Mouse (Mus musculus): ENCODE results near the gene Il1rl1. TPM values are rescaled to one million over a fixed set of nuclear protein-coding genes. Genes with fewer than 3 reads are reported as not detected.

Il1rl1 gene
- total and polyA plus RNA-seq, 2 experiments from 2014 or later: 0.12 to 0.19 TPM

- no peak overlapping the region for H3K4me2 ChIP-seq (ENCODE audit: low read depth)
- no peaks in the 10 kb centered on the region for H3K36me3 ChIP-seq (ENCODE audit: insufficient read depth)
- 90% methylated on average over 7 of the region's 7 CpGs for WGBS
- no peaks in the 10 kb centered on the region for H3K9me3 ChIP-seq (ENCODE audit: low read length)
- no peak overlapping the region for H3K4me3 ChIP-seq (ENCODE audit: low read depth, low read length)
- ATAC-seq (no peak), DNase-seq (no peak)
- no peak overlapping the region for H3K27ac ChIP-seq (ENCODE audit: low read depth, low read length)
- TF ChIP-seq CTCF (IDR thresholded peaks at IDR 0.05; ENCODE audit: low read depth): no peak
- no peak overlapping the region for H3K9ac ChIP-seq
- H3K4me1 ChIP-seq (ENCODE audit: insufficient read depth): no peaks in the 10 kb centered on the region
- no peaks in the 10 kb centered on the region for H3K27me3 ChIP-seq (ENCODE audit: insufficient read depth, low read length)
These were observed 36.2 kb upstream of the Il1rl1 start for GRCm38 (mm10) chr1:40393214-40393613.

GRCm38 (mm10) chr1:40399639-40400038 lies 29.7 kb upstream of the Il1rl1 start:
- Histone ChIP-seq H3K4me3 (ENCODE audit: low read depth, low read length) (no peak overlapping the region), H3K27me3 (ENCODE audit: insufficient read depth, low read length) (no peaks in the 10 kb centered on the region), H3K4me2 (ENCODE audit: low read depth) (no peak overlapping the region), H3K4me1 (ENCODE audit: insufficient read depth) (no peaks in the 10 kb centered on the region), H3K9me3 (ENCODE audit: low read length) (no peaks in the 10 kb centered on the region), H3K36me3 (ENCODE audit: insufficient read depth) (no peaks in the 10 kb centered on the region), H3K27ac (ENCODE audit: low read depth, low read length) (no peak overlapping the region), H3K9ac (no peak overlapping the region)
- ATAC-seq: no peak
- WGBS: 94% methylated on average over 6 of the region's 6 CpGs
- no peak for DNase-seq
- no peak for TF ChIP-seq CTCF (IDR thresholded peaks at IDR 0.05; ENCODE audit: low read depth)

- ATAC-seq (no peak), DNase-seq (no peak)
- H3K4me3 ChIP-seq (ENCODE audit: low read depth, low read length): no peak overlapping the region
- H3K9ac ChIP-seq: no peak overlapping the region
- H3K4me2 ChIP-seq (ENCODE audit: low read depth): no peak overlapping the region
- H3K27ac ChIP-seq (ENCODE audit: low read depth, low read length): no peak overlapping the region
- H3K4me1 ChIP-seq (ENCODE audit: insufficient read depth): no peaks in the 10 kb centered on the region
- TF ChIP-seq CTCF (IDR thresholded peaks at IDR 0.05; ENCODE audit: low read depth): no peak
- WGBS: 86% methylated on average over 7 of the region's 7 CpGs
- H3K9me3 ChIP-seq (ENCODE audit: low read length): no peaks in the 10 kb centered on the region
- no peaks in the 10 kb centered on the region for H3K36me3 ChIP-seq (ENCODE audit: insufficient read depth)
- H3K27me3 ChIP-seq (ENCODE audit: insufficient read depth, low read length): no peaks in the 10 kb centered on the region
These were observed 24.7 kb upstream of the Il1rl1 start for GRCm38 (mm10) chr1:40404682-40405081.

GRCm38 (mm10) chr1:40409882-40410281 lies 19.5 kb upstream of the Il1rl1 start:
- ATAC-seq (no peak), DNase-seq (no peak)
- H3K9ac ChIP-seq: no peak overlapping the region
- no peaks in the 10 kb centered on the region for H3K4me1 ChIP-seq (ENCODE audit: insufficient read depth)
- WGBS: 61% methylated on average over 1 of the region's 1 CpGs
- H3K27me3 ChIP-seq (ENCODE audit: insufficient read depth, low read length): no peaks in the 10 kb centered on the region
- no peaks in the 10 kb centered on the region for H3K9me3 ChIP-seq (ENCODE audit: low read length)
- no peak for TF ChIP-seq CTCF (IDR thresholded peaks at IDR 0.05; ENCODE audit: low read depth)
- no peak overlapping the region for H3K4me3 ChIP-seq (ENCODE audit: low read depth, low read length)
- no peak overlapping the region for H3K27ac ChIP-seq (ENCODE audit: low read depth, low read length)
- H3K4me2 ChIP-seq (ENCODE audit: low read depth): no peak overlapping the region
- no peaks in the 10 kb centered on the region for H3K36me3 ChIP-seq (ENCODE audit: insufficient read depth)

DNA sequence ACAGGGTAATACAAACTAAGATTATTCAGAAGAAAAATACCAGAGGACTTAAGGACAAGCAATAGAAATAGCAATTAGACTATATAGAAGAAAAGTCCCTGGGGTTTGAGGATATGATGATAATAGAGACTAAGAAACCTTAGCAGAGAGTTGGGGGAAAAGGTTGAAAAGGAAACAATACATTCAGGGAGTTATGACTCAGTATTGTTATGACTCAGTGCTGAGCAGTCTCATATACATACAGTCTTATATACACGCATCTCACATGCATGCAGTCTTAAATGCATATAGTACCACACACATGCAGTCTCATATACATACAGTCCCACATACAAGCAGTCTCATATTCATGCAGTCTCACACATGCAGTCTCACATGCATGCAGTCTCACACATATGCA lies 16.3 kb upstream of the Il1rl1 start:
- no peak for TF ChIP-seq CTCF (IDR thresholded peaks at IDR 0.05; ENCODE audit: low read depth)
- Histone ChIP-seq H3K4me2 (ENCODE audit: low read depth) (no peak overlapping the region), H3K9ac (no peak overlapping the region), H3K27ac (ENCODE audit: low read depth, low read length) (no peak overlapping the region), H3K36me3 (ENCODE audit: insufficient read depth) (no peaks in the 10 kb centered on the region), H3K4me3 (ENCODE audit: low read depth, low read length) (no peak overlapping the region), H3K9me3 (ENCODE audit: low read length) (no peaks in the 10 kb centered on the region), H3K27me3 (ENCODE audit: insufficient read depth, low read length) (no peaks in the 10 kb centered on the region), H3K4me1 (ENCODE audit: insufficient read depth) (no peaks in the 10 kb centered on the region)
- 87% methylated on average over 1 of the region's 1 CpGs for WGBS
- no peak for ATAC-seq
- DNase-seq: no peak

DNA sequence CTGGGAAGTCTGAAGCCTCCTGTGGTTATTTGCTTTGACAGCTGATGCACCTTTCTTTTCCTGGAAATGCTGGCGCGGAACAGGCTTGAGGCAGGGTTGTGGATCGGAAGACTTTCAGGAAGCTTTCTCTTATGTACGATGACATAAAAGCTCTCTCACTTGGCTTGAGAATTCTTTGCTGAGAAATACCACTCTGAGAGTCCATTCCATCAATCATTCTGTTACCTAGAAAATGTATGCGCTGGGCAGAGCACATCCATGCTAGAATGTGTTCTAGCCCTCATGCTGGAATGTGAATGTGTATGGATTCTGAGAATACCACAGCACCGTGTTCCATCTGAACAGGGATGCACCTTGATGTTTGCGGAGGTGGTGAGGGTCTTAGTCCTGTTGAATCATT lies 15.1 kb upstream of the Il1rl1 start:
- Histone ChIP-seq H3K36me3 (ENCODE audit: insufficient read depth) (no peaks in the 10 kb centered on the region), H3K4me2 (ENCODE audit: low read depth) (no peak overlapping the region), H3K4me3 (ENCODE audit: low read depth, low read length) (no peak overlapping the region), H3K27ac (ENCODE audit: low read depth, low read length) (no peak overlapping the region), H3K27me3 (ENCODE audit: insufficient read depth, low read length) (no peaks in the 10 kb centered on the region), H3K9ac (no peak overlapping the region), H3K4me1 (ENCODE audit: insufficient read depth) (no peaks in the 10 kb centered on the region), H3K9me3 (ENCODE audit: low read length) (no peaks in the 10 kb centered on the region)
- TF ChIP-seq CTCF (IDR thresholded peaks at IDR 0.05; ENCODE audit: low read depth): no peak
- WGBS: 88% methylated on average over 7 of the region's 7 CpGs
- DNase-seq: no peak
- ATAC-seq: no peak

DNA sequence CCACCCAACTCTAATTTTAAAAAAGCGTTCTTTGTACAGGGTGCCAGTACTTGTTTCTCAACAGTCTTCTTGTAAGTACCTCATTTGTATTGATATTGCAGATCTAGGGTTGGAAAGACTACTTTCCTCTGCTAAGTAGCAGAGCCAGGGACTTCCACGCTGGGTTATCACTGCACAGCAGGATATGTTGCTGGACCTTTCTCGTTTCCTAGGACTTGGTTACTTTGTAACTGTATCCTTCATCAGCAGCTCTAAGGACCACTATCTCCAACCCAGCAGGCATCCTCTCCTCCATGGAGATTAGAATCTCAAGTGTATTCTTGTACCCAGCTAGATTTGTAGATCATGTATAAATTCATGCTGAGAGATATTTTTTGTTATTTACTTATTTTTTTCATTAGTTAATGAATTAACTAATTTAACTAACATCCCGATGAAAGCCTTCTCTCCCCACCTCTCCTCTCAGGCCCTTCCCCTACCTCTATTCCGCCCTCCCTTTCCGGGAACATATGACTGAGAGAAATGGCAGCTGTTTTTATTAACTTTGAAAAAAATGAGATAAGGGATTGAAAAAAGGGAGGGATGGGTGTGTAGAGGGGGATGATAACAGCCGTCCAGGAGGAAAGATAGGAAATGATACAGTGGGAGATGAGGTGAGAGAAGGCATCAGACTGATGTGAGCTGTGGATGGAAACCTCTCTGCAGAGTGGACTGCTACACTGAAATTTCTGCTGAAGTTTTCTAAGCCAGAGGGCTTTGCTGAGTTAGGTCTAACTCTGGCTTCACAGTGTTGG lies 14.3 kb upstream of the Il1rl1 start:
- Histone ChIP-seq H3K9ac (no peak overlapping the region), H3K9me3 (ENCODE audit: low read length) (no peaks in the 10 kb centered on the region), H3K4me2 (ENCODE audit: low read depth) (no peak overlapping the region), H3K4me1 (ENCODE audit: insufficient read depth) (no peaks in the 10 kb centered on the region), H3K4me3 (ENCODE audit: low read depth, low read length) (no peak overlapping the region), H3K27ac (ENCODE audit: low read depth, low read length) (no peak overlapping the region), H3K27me3 (ENCODE audit: insufficient read depth, low read length) (no peaks in the 10 kb centered on the region), H3K36me3 (ENCODE audit: insufficient read depth) (no peaks in the 10 kb centered on the region)
- 73% methylated on average over 7 of the region's 7 CpGs for WGBS
- no peak for TF ChIP-seq CTCF (IDR thresholded peaks at IDR 0.05; ENCODE audit: low read depth)
- no peak for ATAC-seq
- DNase-seq: no peak
